Mouse (Mus musculus) NIH3T3 (cell line): ENCODE results near the gene Palb2.
A peak's percentile ranks its signal among the peaks of the same experiment; 100 is the strongest.

ENCODE experiments used
- DNase-seq: peaks from one replicate; pipeline ENCODE4 v3.0.0-alpha.2; 2012; ENCODE audit warnings: low read depth

Palb2 gene

GRCm38 (mm10) chr7:122132497-122133337, at the start of gene Palb2, which contains the start of gene Dctn5:
Gene Palb2 (minus strand): TSS chr7:122132985.
Gene Dctn5 (plus strand): TSS chr7:122133041.
- DNase-seq: peak; percentile 97

- no peak for DNase-seq
Observed at GRCm38 (mm10) chr7:122180720-122181119, 47.9 kb upstream of the Palb2 start.

- DNase-seq: no peak
Observed at GRCm38 (mm10) chr7:122171613-122172012, 38.8 kb upstream of the Palb2 start.

- no peak for DNase-seq
Observed at GRCm38 (mm10) chr7:122170705-122171104, 37.9 kb upstream of the Palb2 start.

- DNase-seq: no peak
Observed at GRCm38 (mm10) chr7:122167203-122167602, 34.4 kb upstream of the Palb2 start.

- no peak for DNase-seq
Observed at GRCm38 (mm10) chr7:122163766-122164165, 31.0 kb upstream of the Palb2 start.

- no peak for DNase-seq
Observed at GRCm38 (mm10) chr7:122160037-122160436, 27.3 kb upstream of the Palb2 start.

GRCm38 (mm10) chr7:122158915-122159902, 26.4 kb upstream of the Palb2 start, which contains the start of gene Plk1:
Gene Plk1 (plus strand): TSS chr7:122159439.
- peak; percentile 91 for DNase-seq

GRCm38 (mm10) chr7:122158488-122158887, 25.7 kb upstream of the Palb2 start:
- no peak for DNase-seq

GRCm38 (mm10) chr7:122152473-122152872, 19.7 kb upstream of the Palb2 start:
- DNase-seq: no peak

- no peak for DNase-seq
Observed at GRCm38 (mm10) chr7:122140991-122141390, 8.2 kb upstream of the Palb2 start.

GRCm38 (mm10) chr7:122138190-122138589, 5.4 kb upstream of the Palb2 start:
- no peak for DNase-seq

GRCm38 (mm10) chr7:122137071-122137470, 4.3 kb upstream of the Palb2 start:
- DNase-seq: no peak

- DNase-seq: peak; percentile 54
Observed at GRCm38 (mm10) chr7:122135070-122135469, 2.3 kb upstream of the Palb2 start.

- no peak for DNase-seq
Observed at GRCm38 (mm10) chr7:122133338-122133625, 497 bp upstream of the Palb2 start.

- DNase-seq: no peak
Observed at GRCm38 (mm10) chr7:122131834-122132233, 951 bp downstream of the Palb2 start.

- no peak for DNase-seq
Observed at GRCm38 (mm10) chr7:122126946-122127345, 5.8 kb downstream of the Palb2 start.

GRCm38 (mm10) chr7:122125636-122126035, 7.1 kb downstream of the Palb2 start:
- no peak for DNase-seq

- DNase-seq: no peak
Observed at GRCm38 (mm10) chr7:122123518-122123917, 9.3 kb downstream of the Palb2 start.

- DNase-seq: no peak
Observed at GRCm38 (mm10) chr7:122108206-122108605, 24.6 kb downstream of the Palb2 start.

GRCm38 (mm10) chr7:122101747-122102244, 31.0 kb downstream of the Palb2 start, which contains the start of gene Ndufab1:
Gene Ndufab1 (minus strand): TSS chr7:122101886.
- DNase-seq: peak; percentile 94

GRCm38 (mm10) chr7:122101014-122101746, 31.6 kb downstream of the Palb2 start:
- DNase-seq: peak; percentile 22
